Mouse (Mus musculus): ENCODE data around the gene Wfdc17. TPM values are rescaled to one million over a fixed set of nuclear protein-coding genes. Genes with fewer than 3 reads are reported as not detected.

Gene Wfdc17
- polyA plus RNA-seq, 1 experiment = not detected

DNA sequence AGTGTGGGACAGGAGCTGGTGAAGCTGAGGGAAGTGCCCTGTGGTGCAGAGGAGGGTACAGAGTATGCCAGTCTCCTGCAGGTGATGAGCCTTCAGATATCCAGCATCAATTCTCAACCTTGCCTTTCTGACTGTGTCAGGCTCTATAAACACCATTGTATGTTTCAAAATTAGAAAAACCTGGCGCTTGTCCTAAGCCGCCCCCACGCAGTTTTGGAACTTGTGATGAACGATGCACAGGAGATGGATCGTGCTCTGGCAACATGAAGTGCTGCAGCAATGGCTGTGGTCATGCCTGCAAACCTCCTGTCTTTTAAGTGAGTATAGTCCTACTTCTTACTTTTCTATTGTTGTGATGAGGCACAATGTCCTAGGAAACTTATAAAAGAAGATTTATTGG is 5.9 kb downstream of the Wfdc17 start:
- no peaks in the 10 kb centered on the region for H3K36me3 ChIP-seq (replicated peaks; ENCODE audit: low read length)
- H3K27me3 ChIP-seq (replicated peaks) = peaks cover 39% of the 10 kb centered on the region
- no peaks in the 10 kb centered on the region for H3K9me3 ChIP-seq
- TF ChIP-seq GATA1 (IDR thresholded peaks at IDR 0.05; ENCODE audit: borderline replicate concordance, low read length) (no peak), FLI1 (IDR thresholded peaks at IDR 0.05; ENCODE audit: low read length) (no peak)
- no peak overlapping the region for H3K4me3 ChIP-seq (replicated peaks)
- H3K4me1 ChIP-seq = no peaks in the 10 kb centered on the region

DNA sequence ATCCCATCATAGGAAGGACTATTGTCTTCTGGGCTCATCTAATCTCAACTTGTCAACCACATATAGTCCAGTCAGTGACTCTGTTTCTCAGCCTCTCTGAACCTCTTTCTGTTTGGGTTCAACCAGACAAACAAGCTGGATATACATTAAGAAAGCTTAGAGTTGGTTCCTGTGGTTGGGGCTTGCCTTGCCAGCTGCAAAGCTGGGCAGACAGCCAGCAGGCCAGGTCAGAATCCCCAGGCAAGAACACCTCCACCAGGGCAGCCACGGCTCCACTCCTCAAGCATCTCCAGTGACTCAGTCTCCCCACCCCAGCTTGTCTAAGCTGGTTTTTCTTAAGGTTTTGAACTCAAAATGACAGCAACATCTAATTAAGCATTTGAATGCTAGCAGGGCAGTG is 8.9 kb downstream of the Wfdc17 start:
- Histone ChIP-seq H3K36me3 (replicated peaks; ENCODE audit: low read length) (no peaks in the 10 kb centered on the region), H3K9me3 (no peaks in the 10 kb centered on the region), H3K4me3 (replicated peaks) (no peak overlapping the region), H3K4me1 (no peaks in the 10 kb centered on the region), H3K27me3 (replicated peaks) (peaks cover 34% of the 10 kb centered on the region)
- TF ChIP-seq GATA1 (IDR thresholded peaks at IDR 0.05; ENCODE audit: borderline replicate concordance, low read length) (no peak), FLI1 (IDR thresholded peaks at IDR 0.05; ENCODE audit: low read length) (no peak)

- Histone ChIP-seq H3K4me3 (replicated peaks) (no peak overlapping the region), H3K36me3 (replicated peaks; ENCODE audit: low read length) (no peaks in the 10 kb centered on the region), H3K9me3 (no peaks in the 10 kb centered on the region), H3K4me1 (no peaks in the 10 kb centered on the region), H3K27me3 (replicated peaks) (peaks cover 33% of the 10 kb centered on the region)
- TF ChIP-seq FLI1 (IDR thresholded peaks at IDR 0.05; ENCODE audit: low read length) (no peak), GATA1 (IDR thresholded peaks at IDR 0.05; ENCODE audit: borderline replicate concordance, low read length) (no peak)
These were observed 10.1 kb downstream of the Wfdc17 start for GRCm38 (mm10) chr11:83713925-83714324.

GRCm38 (mm10) chr11:83717042-83717665 is 13.4 kb downstream of the Wfdc17 start:
- no peaks in the 10 kb centered on the region for H3K36me3 ChIP-seq (replicated peaks; ENCODE audit: low read length)
- H3K27me3 ChIP-seq (replicated peaks) = peaks cover 23% of the 10 kb centered on the region
- no peak overlapping the region for H3K4me3 ChIP-seq (replicated peaks)
- TF ChIP-seq GATA1 (IDR thresholded peaks at IDR 0.05; ENCODE audit: borderline replicate concordance, low read length) (no peak), FLI1 (IDR thresholded peaks at IDR 0.05; ENCODE audit: low read length) (no peak)
- H3K9me3 ChIP-seq = no peaks in the 10 kb centered on the region
- no peaks in the 10 kb centered on the region for H3K4me1 ChIP-seq

DNA sequence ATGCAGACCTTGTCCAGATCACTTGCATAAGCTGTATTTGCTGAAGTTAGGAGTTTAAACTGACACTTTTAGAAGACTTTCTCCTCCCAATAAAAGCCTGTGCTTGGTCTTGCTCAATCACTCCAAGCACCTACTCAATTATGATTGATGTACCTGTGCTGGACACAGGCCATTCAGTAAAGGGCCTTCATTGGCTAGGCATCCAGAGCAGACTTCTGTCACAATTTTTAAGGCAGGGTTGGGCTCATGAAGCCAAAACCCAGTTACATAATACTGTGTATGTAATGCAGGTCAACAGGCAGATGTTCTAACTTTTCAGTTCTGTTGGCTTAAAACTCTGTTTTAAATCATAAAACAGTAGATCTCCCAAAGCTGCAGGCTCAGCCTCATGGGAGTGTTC is 17.0 kb downstream of the Wfdc17 start:
- H3K4me1 ChIP-seq = no peaks in the 10 kb centered on the region
- peaks cover 11% of the 10 kb centered on the region for H3K27me3 ChIP-seq (replicated peaks)
- no peaks in the 10 kb centered on the region for H3K9me3 ChIP-seq
- H3K36me3 ChIP-seq (replicated peaks; ENCODE audit: low read length) = no peaks in the 10 kb centered on the region
- H3K4me3 ChIP-seq (replicated peaks) = no peak overlapping the region
- no peak for TF ChIP-seq FLI1 (IDR thresholded peaks at IDR 0.05; ENCODE audit: low read length)

DNA sequence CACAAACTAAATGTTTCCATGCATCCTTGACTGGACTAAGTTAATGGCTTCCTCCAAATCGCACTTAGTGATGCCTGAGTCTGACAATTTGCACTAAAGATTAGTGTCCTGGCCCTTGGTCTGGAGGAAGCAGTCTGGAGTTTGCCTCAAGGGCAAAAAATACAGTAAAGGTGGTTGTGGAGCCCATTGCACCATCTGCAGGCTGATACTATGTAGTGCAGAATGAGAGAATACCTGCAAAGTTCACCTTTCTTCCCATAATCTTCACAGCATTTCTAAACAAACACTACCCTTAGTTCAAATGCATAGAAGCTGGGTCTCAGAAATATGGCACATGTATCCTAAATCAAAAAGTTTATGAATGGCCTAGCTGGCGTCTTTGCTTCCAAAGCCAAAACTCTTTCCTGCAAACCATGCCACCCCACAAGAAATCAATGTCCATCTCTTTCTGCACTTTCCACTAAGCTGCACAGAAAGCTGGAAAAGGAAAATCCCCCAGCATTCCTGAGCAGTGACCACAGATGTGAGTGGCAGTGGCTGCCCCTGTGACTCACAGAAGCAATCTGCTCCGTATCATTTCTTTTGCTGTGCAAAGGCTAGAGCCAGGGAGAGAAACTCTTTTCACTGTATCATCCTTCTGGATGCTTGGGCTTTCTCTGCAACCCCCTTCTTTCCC is 25.1 kb downstream of the Wfdc17 start:
- peaks cover 11% of the 10 kb centered on the region for H3K27me3 ChIP-seq (replicated peaks)
- H3K4me3 ChIP-seq (replicated peaks) = no peak overlapping the region
- H3K9me3 ChIP-seq = peaks cover 9% of the 10 kb centered on the region
- TF ChIP-seq GATA1 (IDR thresholded peaks at IDR 0.05; ENCODE audit: borderline replicate concordance, low read length) (no peak), FLI1 (IDR thresholded peaks at IDR 0.05; ENCODE audit: low read length) (no peak)
- no peaks in the 10 kb centered on the region for H3K4me1 ChIP-seq
- H3K36me3 ChIP-seq (replicated peaks; ENCODE audit: low read length) = no peaks in the 10 kb centered on the region

- H3K27me3 ChIP-seq (replicated peaks) = peaks cover 18% of the 10 kb centered on the region
- TF ChIP-seq GATA1 (IDR thresholded peaks at IDR 0.05; ENCODE audit: borderline replicate concordance, low read length) (no peak), FLI1 (IDR thresholded peaks at IDR 0.05; ENCODE audit: low read length) (no peak)
These were observed 27.3 kb downstream of the Wfdc17 start for GRCm38 (mm10) chr11:83731116-83731515.

GRCm38 (mm10) chr11:83733071-83733640 is 29.4 kb downstream of the Wfdc17 start:
- Histone ChIP-seq H3K36me3 (replicated peaks; ENCODE audit: low read length) (no peaks in the 10 kb centered on the region), H3K9me3 (peaks cover 13% of the 10 kb centered on the region), H3K4me1 (peaks cover 16% of the 10 kb centered on the region), H3K4me3 (replicated peaks) (no peak overlapping the region), H3K27me3 (replicated peaks) (peaks cover 23% of the 10 kb centered on the region)
- TF ChIP-seq FLI1 (IDR thresholded peaks at IDR 0.05; ENCODE audit: low read length) = no peak

More at GRCm38 (mm10) chr11:83731116-83731515, 27.3 kb downstream of the Wfdc17 start:
- H3K4me1 ChIP-seq = peaks cover 5% of the 10 kb centered on the region; the same call in 1 of the 2 replicates
- H3K36me3 ChIP-seq (replicated peaks; ENCODE audit: low read length) = no peaks in the 10 kb centered on the region
- H3K4me3 ChIP-seq (replicated peaks) = no peak overlapping the region
- peaks cover 13% of the 10 kb centered on the region for H3K9me3 ChIP-seq

DNA sequence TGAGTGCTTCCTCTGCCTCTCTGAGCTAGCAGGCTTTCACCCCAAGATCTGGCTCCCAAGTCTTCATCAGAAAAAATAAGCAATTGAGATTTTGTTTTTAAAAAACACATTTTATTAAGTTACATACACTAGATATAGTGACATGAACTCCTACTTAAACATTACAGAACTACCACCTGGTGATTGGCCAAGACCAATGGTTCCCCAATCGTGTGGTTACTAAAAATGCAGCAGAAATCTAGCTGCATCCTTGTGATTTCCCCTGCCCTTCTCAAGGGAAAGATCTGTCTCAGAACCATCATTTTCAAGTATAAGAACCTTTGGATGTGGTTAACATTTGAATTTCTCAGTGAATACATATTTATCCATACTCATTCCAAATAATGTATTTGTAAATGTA is 30.4 kb downstream of the Wfdc17 start:
- peaks cover 13% of the 10 kb centered on the region for H3K9me3 ChIP-seq
- peaks cover 23% of the 10 kb centered on the region for H3K4me1 ChIP-seq
- H3K4me3 ChIP-seq (replicated peaks) = no peak overlapping the region
- peaks cover 23% of the 10 kb centered on the region for H3K27me3 ChIP-seq (replicated peaks)
- no peak for TF ChIP-seq GATA1 (IDR thresholded peaks at IDR 0.05; ENCODE audit: borderline replicate concordance, low read length)
- TF ChIP-seq FLI1 (IDR thresholded peaks at IDR 0.05; ENCODE audit: low read length) = no peak
- H3K36me3 ChIP-seq (replicated peaks; ENCODE audit: low read length) = no peaks in the 10 kb centered on the region

- Histone ChIP-seq H3K36me3 (replicated peaks; ENCODE audit: low read length) (no peaks in the 10 kb centered on the region), H3K4me3 (replicated peaks) (no peak overlapping the region), H3K9me3 (peaks cover 13% of the 10 kb centered on the region), H3K27me3 (replicated peaks) (peaks cover 27% of the 10 kb centered on the region), H3K4me1 (peaks cover 24% of the 10 kb centered on the region)
- TF ChIP-seq GATA1 (IDR thresholded peaks at IDR 0.05; ENCODE audit: borderline replicate concordance, low read length) (no peak), FLI1 (IDR thresholded peaks at IDR 0.05; ENCODE audit: low read length) (no peak)
These were observed 32.1 kb downstream of the Wfdc17 start for GRCm38 (mm10) chr11:83735881-83736280.

Data from megakaryocyte, embryonic 14.5 days (primary cell).